Mouse (Mus musculus) ES-E14 (cell line): ENCODE measurements at regions not wholly inside any gene's neighbourhood (a gene's known extent, or its start where the extent isn't known, plus 50 kb on each side); places are given as distances from the start of the nearest gene placed in this dataset.

ENCODE experiments used
- DNase-seq: peaks from one replicate; pipeline ENCODE4 v3.0.0-alpha.2; 2013; ENCODE audit warnings: low read depth, low spot score
- H3K27ac ChIP-seq: 2 replicates; pipeline ENCODE4 v1.5.1; 2012; ENCODE audit warnings: low read depth, mild to moderate bottlenecking, low read length, moderate library complexity, mixed read lengths; ENCODE audit not compliant: poor library complexity, insufficient read depth, severe bottlenecking
- H3K36me3 ChIP-seq: 2 replicates; pipeline ENCODE4 v1.6.1; 2012; ENCODE audit warnings: mild to moderate bottlenecking, low read length, moderate library complexity, mixed read lengths; ENCODE audit not compliant: control insufficient read depth, poor library complexity, insufficient read depth, severe bottlenecking
- H3K4me1 ChIP-seq, 2 experiments: fragments of 150-350 bp in 1 of 2; sonication (generic) in 1 of 2; 2 replicates each; pipeline ENCODE4 v1.6.1; 2012; ENCODE audit warnings: low read length in 2 of 2, mild to moderate bottlenecking in 1 of 2, mixed read lengths in 1 of 2; ENCODE audit not compliant: control insufficient read depth in 2 of 2, insufficient read depth in 2 of 2, poor library complexity in 1 of 2
- H3K4me3 ChIP-seq, 2 experiments: fragments of 150-350 bp in 1 of 2; sonication (generic) in 1 of 2; 2 replicates each; pipeline ENCODE4 v1.5.1; 2012; ENCODE audit warnings: low read length in 2 of 2, low read depth in 1 of 2, mild to moderate bottlenecking in 1 of 2, mixed read lengths in 1 of 2; ENCODE audit not compliant: insufficient read depth in 1 of 2, poor library complexity in 1 of 2, severe bottlenecking in 1 of 2
- H3K9ac ChIP-seq: 2 replicates; pipeline ENCODE4 v1.6.1; 2012; ENCODE audit warnings: low read depth, mild to moderate bottlenecking, low read length, mixed read lengths; ENCODE audit not compliant: poor library complexity, insufficient read depth, severe bottlenecking
- H3K9me3 ChIP-seq: fragments of 150-350 bp; sonication (generic); 2 replicates; pipeline ENCODE4 v1.6.1; 2012; ENCODE audit warnings: low read depth, mild to moderate bottlenecking, low read length; ENCODE audit not compliant: control insufficient read depth, insufficient read depth
- CHD2 ChIP-seq: IDR thresholded peaks from 2 replicates; pipeline ENCODE4 v1.6.1; 2014; ENCODE audit warnings: mild to moderate bottlenecking, low read depth, low read length, inconsistent platforms
- HCFC1 ChIP-seq: IDR thresholded peaks from 2 replicates; pipeline ENCODE4 v1.6.1; 2012; ENCODE audit warnings: low read length, inconsistent platforms, borderline replicate concordance; ENCODE audit not compliant: insufficient read depth
- MAFK ChIP-seq: IDR thresholded peaks from 2 replicates; pipeline ENCODE4 v1.6.1; 2014; ENCODE audit warnings: mild to moderate bottlenecking, low read depth, low read length, inconsistent platforms; ENCODE audit not compliant: insufficient read depth
- ZC3H11A ChIP-seq: IDR thresholded peaks from 2 replicates; pipeline ENCODE4 v1.6.1; 2012; ENCODE audit warnings: low read depth, mild to moderate bottlenecking, inconsistent platforms, low read length, borderline replicate concordance
- ZNF384 ChIP-seq: IDR thresholded peaks from 2 replicates; pipeline ENCODE4 v1.6.1; 2012; ENCODE audit warnings: low read depth, low read length, inconsistent platforms
- in situ Hi-C, 2 experiments: fragments of 600-800 bp; cut with MboI; formaldehyde crosslinking; loops; one replicate each; pipeline ENCODE4 v1.15.1; 2025; ENCODE audit warnings: low sequenced_read_pairs in 2 of 2, inconsistent platforms in 1 of 2; ENCODE audit not compliant: unreplicated experiment in 2 of 2

DNA sequence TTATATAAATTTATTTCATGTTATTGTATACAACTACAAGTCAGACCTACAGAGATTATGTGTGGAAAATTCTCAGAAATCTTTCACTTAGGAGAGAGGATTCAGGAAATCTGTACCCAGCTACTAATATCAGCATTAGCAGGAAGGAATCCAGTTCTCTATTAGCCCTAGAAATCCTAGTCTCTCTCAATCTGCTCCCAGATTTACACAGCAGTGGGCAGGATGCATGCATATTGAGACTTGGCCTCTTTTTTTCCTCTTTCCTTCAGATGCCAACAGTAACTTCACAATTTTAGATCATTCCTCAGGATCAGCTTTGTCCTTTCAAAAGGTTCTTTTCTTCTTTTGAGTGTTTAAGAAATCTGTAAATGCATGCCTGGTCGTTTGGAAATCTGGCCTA is 279.0 kb downstream of the Pdha2 start:
- H3K4me3 ChIP-seq = no peak overlapping the region
- no peaks in the 10 kb centered on the region for H3K4me1 ChIP-seq
- no peak overlapping the region for H3K27ac ChIP-seq
- no peaks in the 10 kb centered on the region for H3K9me3 ChIP-seq
- no peak overlapping the region for H3K9ac ChIP-seq
- in situ Hi-C loops = no loop called here
- no peak for DNase-seq
- TF ChIP-seq ZC3H11A (no peak), CHD2 (no peak)
- no peaks in the 10 kb centered on the region for H3K36me3 ChIP-seq

DNA sequence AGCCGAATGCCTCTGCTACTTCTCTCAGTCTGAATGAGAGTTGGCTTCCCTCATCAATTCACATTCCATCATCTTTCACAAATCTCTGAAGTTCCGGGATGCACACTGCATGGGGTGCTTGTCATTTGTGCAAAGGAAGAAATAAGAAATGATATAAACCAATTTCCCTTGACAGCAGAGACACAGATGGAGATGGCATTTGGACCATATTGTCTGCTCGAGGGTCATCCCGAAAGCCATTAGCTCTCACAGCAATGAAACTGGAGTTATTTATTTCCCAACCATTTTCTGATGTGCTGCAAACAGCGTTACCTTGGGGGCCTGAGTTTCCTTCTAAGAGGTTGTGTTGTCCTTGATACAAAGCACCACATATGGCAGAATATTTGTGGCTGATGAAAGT is 285.5 kb downstream of the Pdha2 start:
- in situ Hi-C loops = no loop called here

GRCm38 (mm10) chr3:140876201-140876895 is 335.8 kb downstream of the Pdha2 start:
- TF ChIP-seq CHD2 = no peak
- TF ChIP-seq HCFC1 = no peak
- TF ChIP-seq MAFK = no peak
- no peak for TF ChIP-seq ZNF384
- no peak for TF ChIP-seq ZC3H11A
- no peak overlapping the region for H3K9ac ChIP-seq
- no peak overlapping the region for H3K4me3 ChIP-seq
- no peaks in the 10 kb centered on the region for H3K4me1 ChIP-seq
- H3K9me3 ChIP-seq = no peaks in the 10 kb centered on the region
- no peak for DNase-seq
- H3K27ac ChIP-seq = no peak overlapping the region
- in situ Hi-C loops = no loop called here
- no peaks in the 10 kb centered on the region for H3K36me3 ChIP-seq

More for the DNA sequence above, 285.5 kb downstream of the Pdha2 start:
- Histone ChIP-seq H3K4me1 (no peaks in the 10 kb centered on the region), H3K36me3 (no peaks in the 10 kb centered on the region), H3K9ac (no peak overlapping the region), H3K4me3 (no peak overlapping the region), H3K27ac (no peak overlapping the region), H3K9me3 (no peaks in the 10 kb centered on the region)
- TF ChIP-seq HCFC1 = no peak
- no peak for TF ChIP-seq ZNF384
- no peak for TF ChIP-seq MAFK
- no peak for DNase-seq

- no peak overlapping the region for H3K9ac ChIP-seq
- H3K9me3 ChIP-seq = no peaks in the 10 kb centered on the region
- H3K36me3 ChIP-seq = no peaks in the 10 kb centered on the region
- no peak for TF ChIP-seq MAFK
- TF ChIP-seq ZC3H11A = no peak
- no peak for TF ChIP-seq HCFC1
- no peak for TF ChIP-seq ZNF384
- no peak for TF ChIP-seq CHD2
- no peak overlapping the region for H3K4me3 ChIP-seq
- DNase-seq = no peak
- no peaks in the 10 kb centered on the region for H3K4me1 ChIP-seq
- H3K27ac ChIP-seq = no peak overlapping the region
- in situ Hi-C loops = no loop called here
Observed at GRCm38 (mm10) chr3:140875500-140876200, 336.5 kb downstream of the Pdha2 start.
